In genomic region chr11:44852921-44853320, GRCm38 (mm10) we compare ENCODE assay signal across 19 mouse cellular contexts.
DNase-seq lines count a peak whose midpoint lies in the region; ATAC-seq and TF ChIP-seq lines count a peak whose summit lies in the region.
"Had no signal": no experiment of that assay in that cellular context is flagged by ENCODE, and none has a peak within 500 bp of the region (broad histone marks: within the 10 kb centered on the region; RNA-seq: fewer than 3 reads in every experiment).

No protein-coding gene starts in this region.

- H3K9ac ChIP-seq in forebrain, embryonic 14.5 days (ENCODE audit: low read length), result no peak overlapping the region
- no peak overlapping the region for H3K9ac ChIP-seq in heart, adult 2 months (ENCODE audit: low read depth, low read length)
- H3K9ac ChIP-seq: embryonic facial prominence, embryonic 12.5 days; forebrain, embryonic 15.5 days had no signal

- TF ChIP-seq POLR2A in heart, adult 2 months (IDR thresholded peaks at IDR 0.05; ENCODE audit: insufficient read depth, low read depth, low read length), result no peak

- no peak overlapping the region for H3K4me3 ChIP-seq in forebrain, embryonic 14.5 days (ENCODE audit: low read depth, low read length)
- no peak overlapping the region for H3K4me3 ChIP-seq in forebrain, embryonic 10.5 days
- no peak overlapping the region for H3K4me3 ChIP-seq in gastrocnemius, adult 2 months
- H3K4me3 ChIP-seq in heart, adult 2 months, result no peak overlapping the region
- H3K4me3 ChIP-seq in brown adipose tissue, adult 24 weeks (ENCODE audit: insufficient read depth, low read depth, low read length), result no peak overlapping the region
- H3K4me3 ChIP-seq: embryonic facial prominence, embryonic 10.5 days; embryonic facial prominence, embryonic 12.5 days; forebrain, embryonic 15.5 days had no signal

- peak; percentile 45 for DNase-seq in forebrain, embryonic 14.5 days (ENCODE audit: low spot score)
- DNase-seq in forebrain, embryonic 10.5 days (ENCODE audit: extremely low spot score, low spot score), result no peak
- no peak for DNase-seq in gastrocnemius, adult 2 months
- no peak for DNase-seq in gastrocnemius, postnatal 36 days
- no peak for DNase-seq in heart, adult 2 months
- no peak for DNase-seq in heart, postnatal 10 days
- DNase-seq in cerebellum, adult 9-11 months, result no peak
- DNase-seq: adrenal gland, adult 2 months; adrenal gland, postnatal 10 days; adrenal gland, postnatal 25 days; cerebellum, adult 11 months; cerebellum, adult 18-20 months; cerebellum, adult 8-10 months; cerebellum, postnatal 10 days; cerebellum, postnatal 25 days had no signal

- H3K27ac ChIP-seq in forebrain, embryonic 14.5 days (ENCODE audit: low read depth, low read length), result no peak overlapping the region
- no peak overlapping the region for H3K27ac ChIP-seq in forebrain, embryonic 10.5 days
- peak overlapping the region; percentile 31; the same call in 1 of the 2 replicates for H3K27ac ChIP-seq in gastrocnemius, adult 2 months
- H3K27ac ChIP-seq in heart, adult 2 months, result 0 out of 2 replicates have a peak overlapping the region, but pooled peaks have one; percentile 2
- peak overlapping the region; percentile 21; the same call in 1 of the 2 replicates for H3K27ac ChIP-seq in brown adipose tissue, adult 24 weeks (replicated peaks; ENCODE audit: low read depth, low read length)
- H3K27ac ChIP-seq: embryonic facial prominence, embryonic 10.5 days; embryonic facial prominence, embryonic 12.5 days; forebrain, embryonic 15.5 days had no signal

- intact Hi-C loops in gastrocnemius, adult 2 months (cut with DNase I), result no loop called here
- intact Hi-C loops in gastrocnemius, postnatal 36 days (cut with DNase I), result no loop called here
- intact Hi-C loops in heart, adult 2 months (cut with DNase I), result no loop called here
- intact Hi-C loops in heart, postnatal 10 days (cut with DNase I), result no loop called here

- TF ChIP-seq EP300 in heart, adult 2 months (IDR thresholded peaks at IDR 0.05; ENCODE audit: insufficient read depth, low read depth, low read length), result no peak

- no peaks in the 10 kb centered on the region for H3K4me1 ChIP-seq in forebrain, embryonic 14.5 days (ENCODE audit: control insufficient read depth, insufficient read depth, low read length)
- H3K4me1 ChIP-seq in forebrain, embryonic 10.5 days, result no peaks in the 10 kb centered on the region
- peaks cover 7% of the 10 kb centered on the region for H3K4me1 ChIP-seq in heart, adult 2 months (ENCODE audit: control insufficient read depth, insufficient read depth, low read length)
- H3K4me1 ChIP-seq in brown adipose tissue, adult 24 weeks (ENCODE audit: control insufficient read depth, insufficient read depth, insufficient read length, low read length), result peaks cover 18% of the 10 kb centered on the region; the same call in 1 of the 2 replicates
- H3K4me1 ChIP-seq: embryonic facial prominence, embryonic 12.5 days; forebrain, embryonic 15.5 days had no signal

- ATAC-seq in forebrain, embryonic 14.5 days, result peak; percentile 48; the same call in 1 of the 2 replicates
- ATAC-seq: forebrain, embryonic 15.5 days had no signal

- WGBS in forebrain, embryonic 14.5 days, result 73% methylated on average over 10 of the region's 10 CpGs
- 92% methylated on average over 10 of the region's 10 CpGs for WGBS in forebrain, embryonic 10.5 days
- 77% methylated on average over 10 of the region's 10 CpGs for WGBS in heart, adult 2 months

- no peak overlapping the region for H3K4me2 ChIP-seq in forebrain, embryonic 14.5 days (ENCODE audit: low read length)
- H3K4me2 ChIP-seq: embryonic facial prominence, embryonic 12.5 days; forebrain, embryonic 15.5 days had no signal

- no peaks in the 10 kb centered on the region for H3K27me3 ChIP-seq in forebrain, embryonic 14.5 days (replicated peaks; ENCODE audit: control insufficient read depth, insufficient read depth, low read length)
- H3K27me3 ChIP-seq in forebrain, embryonic 10.5 days (ENCODE audit: poor library complexity, severe bottlenecking), result no peaks in the 10 kb centered on the region
- no peaks in the 10 kb centered on the region for H3K27me3 ChIP-seq in heart, adult 2 months (ENCODE audit: control insufficient read depth, insufficient read depth, low read length)
- H3K27me3 ChIP-seq: embryonic facial prominence, embryonic 12.5 days; forebrain, embryonic 15.5 days had no signal

- H3K9me3 ChIP-seq in forebrain, embryonic 14.5 days (replicated peaks; ENCODE audit: control insufficient read depth, low read length), result no peaks in the 10 kb centered on the region
- H3K9me3 ChIP-seq in forebrain, embryonic 10.5 days, result no peaks in the 10 kb centered on the region
- H3K9me3 ChIP-seq: embryonic facial prominence, embryonic 10.5 days; embryonic facial prominence, embryonic 12.5 days; forebrain, embryonic 15.5 days had no signal

- TF ChIP-seq CTCF in gastrocnemius, adult 2 months (IDR thresholded peaks at IDR 0.05), result no peak
- no peak for TF ChIP-seq CTCF in heart, adult 2 months (IDR thresholded peaks at IDR 0.05)

- H3K36me3 ChIP-seq in forebrain, embryonic 14.5 days (ENCODE audit: control insufficient read depth, insufficient read depth, low read length), result no peaks in the 10 kb centered on the region
- no peaks in the 10 kb centered on the region for H3K36me3 ChIP-seq in forebrain, embryonic 10.5 days (replicated peaks)
- H3K36me3 ChIP-seq in heart, adult 2 months (ENCODE audit: control insufficient read depth, insufficient read depth, low read length), result peaks cover 3% of the 10 kb centered on the region; the same call in 1 of the 2 replicates
- H3K36me3 ChIP-seq: embryonic facial prominence, embryonic 10.5 days; embryonic facial prominence, embryonic 12.5 days; forebrain, embryonic 15.5 days had no signal

- H3K79me2 ChIP-seq in heart, adult 2 months (replicated peaks; ENCODE audit: control insufficient read depth, insufficient read depth, low read length), result no peaks in the 10 kb centered on the region

Comparison
In these comparisons a context has a peak if more than half of its experiments do, and no peak if none do; other contexts are left out.
1. H3K27ac ChIP-seq: peak in gastrocnemius, adult 2 months (single experiment), heart, adult 2 months (single experiment) and brown adipose tissue, adult 24 weeks (single experiment); none in forebrain, embryonic 14.5 days (single experiment) and forebrain, embryonic 10.5 days (single experiment).